Mouse (Mus musculus) embryonic fibroblast, embryonic 13.5 days (primary cell): ENCODE measurements around the gene Tead4.

Experiments used
- CTCF ChIP-seq: IDR thresholded peaks from 2 replicates; pipeline ENCODE4 v1.5.1; 2011; ENCODE audit warnings: mild to moderate bottlenecking, control low read depth, low read length, moderate library complexity, borderline replicate concordance; ENCODE audit not compliant: insufficient read depth
- POLR2A ChIP-seq: IDR thresholded peaks from 2 replicates; pipeline ENCODE4 v1.6.1; 2011; ENCODE audit warnings: low read depth, mild to moderate bottlenecking, control low read depth, low read length, moderate library complexity

GRCm38 (mm10) chr6:128255941-128256340 lies 44.7 kb downstream of the Tead4 start:
- TF ChIP-seq CTCF = no peak
- no peak for TF ChIP-seq POLR2A
